Mouse (Mus musculus): ENCODE measurements around the gene Psmd1.
"Not testable (repeated sequence)": the region's sequence is repeated elsewhere in the genome, so short reads cannot be mapped to it uniquely, and the experiment has no call there.

Gene Psmd1
- long read RNA-seq, experiment 1, partial matches to known transcripts: 186 of 202 reads
- long read RNA-seq, experiment 1, other reads (novel, unspliced or antisense): 13 of 202 reads
- long read RNA-seq, experiment 2, partial matches to known transcripts: 203 of 216 reads
- long read RNA-seq, experiment 2, other reads (novel, unspliced or antisense): 12 of 216 reads

GRCm38 (mm10) chr1:86064271-86064991, at the start of gene Psmd1:
TSS of gene Psmd1 (plus strand) at chr1:86064387.
- intact Hi-C loops (cut with DNase I): no loop called here

GRCm38 (mm10) chr1:86015758-86016157, 48.4 kb upstream of the Psmd1 start:
- intact Hi-C loops (cut with DNase I): not testable (repeated sequence)

- intact Hi-C loops (cut with DNase I): no loop called here
These were observed 47.7 kb upstream of the Psmd1 start, which contains the start of gene Spata3 for GRCm38 (mm10) chr1:86016516-86016915. TSS of gene Spata3 (plus strand) at chr1:86016816.

- intact Hi-C loops (cut with DNase I): no loop called here
These were observed 45.7 kb upstream of the Psmd1 start for GRCm38 (mm10) chr1:86018235-86019055.

GRCm38 (mm10) chr1:86021365-86021989, 42.7 kb upstream of the Psmd1 start:
- intact Hi-C loops (cut with DNase I): no loop called here

GRCm38 (mm10) chr1:86032273-86032987, 31.8 kb upstream of the Psmd1 start:
- intact Hi-C loops (cut with DNase I): no loop called here

- intact Hi-C loops (cut with DNase I): no loop called here
These were observed 25.8 kb upstream of the Psmd1 start for GRCm38 (mm10) chr1:86038191-86038951.

- intact Hi-C loops (cut with DNase I): no loop called here
These were observed 24.1 kb upstream of the Psmd1 start for GRCm38 (mm10) chr1:86040131-86040530.

GRCm38 (mm10) chr1:86040817-86041216, 23.4 kb upstream of the Psmd1 start:
- intact Hi-C loops (cut with DNase I): no loop called here

- intact Hi-C loops (cut with DNase I): no loop called here
These were observed 19.1 kb upstream of the Psmd1 start for GRCm38 (mm10) chr1:86045056-86045455.

- intact Hi-C loops (cut with DNase I): no loop called here
These were observed 18.1 kb upstream of the Psmd1 start, which contains the start of gene 2810459M11Rik for GRCm38 (mm10) chr1:86045848-86046805. TSS of gene 2810459M11Rik (plus strand) at chr1:86045863.

GRCm38 (mm10) chr1:86046833-86047563, 17.2 kb upstream of the Psmd1 start:
- intact Hi-C loops (cut with DNase I): no loop called here

GRCm38 (mm10) chr1:86048231-86048630, 16.0 kb upstream of the Psmd1 start:
- intact Hi-C loops (cut with DNase I): no loop called here

- intact Hi-C loops (cut with DNase I): no loop called here
These were observed 15.4 kb upstream of the Psmd1 start for GRCm38 (mm10) chr1:86048744-86049143.

GRCm38 (mm10) chr1:86053198-86053921, 10.8 kb upstream of the Psmd1 start:
- intact Hi-C loops (cut with DNase I): no loop called here

GRCm38 (mm10) chr1:86054943-86055342, 9.2 kb upstream of the Psmd1 start:
- intact Hi-C loops (cut with DNase I): no loop called here

GRCm38 (mm10) chr1:86056284-86056683, 7.9 kb upstream of the Psmd1 start:
- intact Hi-C loops (cut with DNase I): no loop called here
